Mouse (Mus musculus) G1E (cell line): ENCODE measurements around the gene Zfp280d.

ENCODE experiments used
- CTCF ChIP-seq: IDR thresholded peaks from 2 replicates; pipeline ENCODE4 v1.5.1; 2012; ENCODE audit warnings: low read depth, low read length, inconsistent platforms, mixed read lengths
- GATA1 ChIP-seq: IDR thresholded peaks from 2 replicates; pipeline ENCODE4 v1.6.1; 2012; ENCODE audit warnings: borderline replicate concordance, low read length, inconsistent platforms, mixed read lengths
- TAL1 ChIP-seq: conservative IDR thresholded peaks from 2 replicates; pipeline ENCODE4 v1.6.1; 2012; ENCODE audit warnings: low read depth, low read length, inconsistent platforms, mixed read lengths

DNA sequence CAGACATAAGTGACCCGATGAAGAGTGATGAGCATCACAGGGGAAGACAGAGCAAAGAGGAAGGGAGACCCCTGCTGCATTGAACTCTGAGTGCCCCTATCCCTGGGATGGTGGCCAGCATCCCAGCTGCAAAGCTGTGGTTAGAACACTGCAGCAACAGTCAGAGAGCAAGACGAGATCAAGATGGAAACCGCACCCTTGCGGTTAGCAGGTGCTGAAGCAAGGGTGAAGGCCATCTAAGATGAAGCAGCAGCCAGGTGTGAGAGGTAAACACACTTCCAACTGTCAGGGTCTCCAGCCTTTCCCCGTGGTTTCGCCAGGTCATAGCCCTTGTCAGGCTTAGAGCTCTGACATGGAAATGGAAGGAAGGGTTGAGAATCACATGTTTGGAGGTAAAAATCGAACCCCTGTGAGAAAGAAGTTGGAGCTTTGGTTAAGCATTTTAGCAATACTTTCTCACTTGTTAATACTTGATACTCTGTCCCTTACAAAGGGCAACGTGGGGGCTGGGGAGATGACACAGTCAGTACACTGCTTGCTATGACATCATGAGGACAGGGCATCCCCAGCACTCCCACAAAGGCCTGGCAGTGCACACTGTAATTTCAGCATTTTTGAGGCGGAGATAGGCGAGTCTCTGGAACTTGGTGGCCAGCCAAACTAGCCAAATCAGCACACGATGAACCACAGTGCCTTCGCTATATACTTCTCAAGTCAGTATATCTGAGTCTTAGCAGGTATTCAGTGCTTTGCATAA is 115.8 kb downstream of the Zfp280d start:
- TF ChIP-seq GATA1 (no peak), CTCF (no peak), TAL1 (no peak)
